Mouse (Mus musculus) left cerebral cortex, adult 9 months (tissue): ENCODE results near the gene Insm2.
"Not testable (repeated sequence)": the region's sequence is repeated elsewhere in the genome, so short reads cannot be mapped to it uniquely, and the experiment has no call there.

Experiments used
- DNase-seq, 2 experiments: peaks; one replicate each; pipeline ENCODE4 v3.0.0; 2022; ENCODE audit warnings: low spot score in 2 of 2

The Insm2 gene

DNA sequence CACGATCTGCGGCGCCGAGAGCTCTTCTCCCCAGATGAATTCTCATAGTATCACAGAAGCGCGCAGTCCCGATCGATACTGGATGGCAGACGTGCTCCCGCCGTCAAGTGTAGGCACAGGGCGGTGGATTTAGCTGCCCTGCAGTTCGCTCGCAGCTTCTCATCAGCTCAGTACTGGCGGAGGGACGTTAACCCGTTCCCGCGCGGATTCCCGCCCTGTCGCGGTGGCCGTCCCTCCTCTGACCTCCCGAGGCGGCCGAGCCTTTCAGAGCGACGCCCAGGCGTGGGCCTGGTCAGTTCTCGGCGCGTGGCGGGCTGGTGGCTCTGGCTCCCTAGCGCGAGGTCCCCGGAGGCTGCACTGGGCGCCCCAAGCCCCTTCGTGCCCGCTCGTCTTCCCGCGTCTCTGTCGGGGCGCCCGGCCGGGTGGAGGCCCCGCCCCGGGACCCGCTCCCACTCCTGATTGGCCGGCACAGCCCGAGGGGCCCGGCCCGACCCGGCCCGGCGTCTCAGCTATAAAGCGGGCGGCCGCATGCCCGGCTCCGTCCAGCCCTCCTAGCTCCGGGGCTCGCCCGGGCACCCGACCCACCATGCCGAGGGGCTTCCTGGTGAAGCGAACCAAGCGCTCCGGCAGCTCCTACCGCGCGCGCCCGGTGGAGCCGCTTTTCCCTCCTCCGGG, at the start of gene Insm2:
Gene Insm2 (plus strand): TSS at position 541 of the 675 bp plus-strand sequence.
- DNase-seq: no peak

DNA sequence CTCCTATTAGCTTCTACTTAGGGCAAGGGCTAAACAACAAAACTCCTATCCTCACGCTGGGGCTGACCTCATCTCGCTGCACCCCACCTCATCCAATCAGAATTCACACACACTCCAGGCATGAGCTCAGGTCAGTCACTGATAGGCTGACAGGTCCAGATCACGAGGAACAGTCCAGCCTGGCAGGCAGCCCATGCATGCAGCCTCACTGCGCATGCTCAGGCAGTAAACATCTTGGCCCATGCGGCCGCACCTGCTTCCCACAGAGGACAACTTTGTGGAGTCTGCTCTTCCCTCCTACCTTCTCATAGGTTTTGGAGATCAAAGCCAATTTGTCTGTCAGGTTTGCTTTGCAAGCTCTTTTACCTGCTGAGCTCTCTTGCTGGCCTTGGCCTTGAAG, 44.3 kb upstream of the Insm2 start:
- not testable (repeated sequence) for DNase-seq

DNA sequence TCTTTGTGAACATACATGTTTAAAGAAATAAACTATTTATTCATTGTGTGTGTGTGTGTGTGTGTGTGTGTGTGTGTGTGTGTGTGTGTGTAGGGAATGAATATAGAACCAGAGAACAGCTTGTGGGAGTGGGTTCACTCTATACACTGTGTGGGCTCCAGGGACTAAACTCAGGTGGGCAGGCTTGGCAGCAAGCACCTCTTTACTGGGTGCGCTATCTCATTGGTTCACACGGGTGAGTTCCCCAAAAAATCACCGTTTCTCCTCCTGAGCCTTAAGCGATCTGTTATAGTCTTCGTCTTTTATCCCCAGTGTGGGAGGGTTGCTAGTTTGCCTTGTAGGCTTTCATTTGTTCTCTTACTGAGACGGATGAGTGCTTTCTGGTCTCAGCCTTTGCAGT, 41.4 kb upstream of the Insm2 start:
- peak in 1 of 2 experiments; percentile 11 for DNase-seq

DNA sequence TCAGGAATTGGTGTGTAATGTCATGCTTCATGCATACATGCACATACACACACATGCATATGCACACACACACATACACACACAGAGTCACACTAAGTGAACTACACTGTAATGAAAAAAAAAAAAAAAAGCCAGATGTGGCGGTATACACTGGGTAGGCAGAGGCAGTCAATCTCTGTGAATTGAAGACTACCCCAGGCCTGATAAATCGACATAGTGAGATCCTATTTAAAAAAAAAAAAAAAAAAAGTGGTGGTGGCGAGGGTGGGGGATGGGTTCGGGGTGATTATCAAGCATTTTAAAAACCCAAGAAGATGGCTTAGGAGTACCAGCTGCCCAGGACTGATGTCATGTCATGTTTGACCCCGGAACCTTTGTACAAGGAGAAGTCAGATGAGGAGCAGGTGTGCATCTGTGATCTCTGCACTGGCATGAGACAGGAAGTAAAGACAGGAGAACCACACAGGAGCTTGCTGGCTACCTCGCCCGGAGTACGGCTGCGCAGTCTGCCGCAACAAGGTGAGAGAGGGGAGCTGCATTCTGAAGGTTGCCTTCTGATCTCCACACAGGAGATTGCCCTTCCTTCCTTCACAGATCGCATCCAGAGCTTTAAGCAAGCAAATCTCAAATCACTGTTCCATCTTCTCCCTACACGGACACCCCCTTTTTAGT, 39.9 kb upstream of the Insm2 start:
- no peak for DNase-seq

DNA sequence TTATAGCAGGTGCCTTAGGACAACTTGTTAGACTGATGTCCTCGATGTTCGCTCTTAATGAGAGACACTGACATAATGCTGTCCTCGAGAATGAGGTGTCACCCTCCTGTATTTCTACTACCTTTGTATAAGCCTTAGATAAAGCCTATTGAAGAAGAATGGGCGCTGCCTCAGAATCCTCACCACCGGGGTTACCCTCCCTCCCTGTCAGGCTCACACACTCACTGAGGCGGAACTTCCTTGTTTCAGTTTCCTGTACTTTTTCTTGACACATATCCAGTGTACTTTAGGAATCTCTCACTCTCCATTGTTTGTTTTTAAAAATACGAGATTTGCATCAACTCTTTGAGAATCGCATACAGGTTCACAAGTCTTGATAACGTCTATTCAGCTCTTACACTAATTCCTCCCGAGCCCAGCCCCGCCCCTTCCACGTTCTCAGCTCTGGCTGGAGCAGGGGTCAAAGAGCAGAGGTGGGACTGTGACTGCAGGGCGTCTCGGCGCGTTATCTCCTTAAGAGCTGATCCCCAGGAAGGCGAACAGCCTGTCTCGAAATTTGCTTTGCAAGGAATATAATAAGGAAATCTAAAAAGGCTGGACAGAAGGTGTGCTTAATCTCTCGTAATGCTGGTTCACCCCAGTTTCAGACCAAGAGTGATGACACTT, 39.1 kb upstream of the Insm2 start:
- DNase-seq: no peak

DNA sequence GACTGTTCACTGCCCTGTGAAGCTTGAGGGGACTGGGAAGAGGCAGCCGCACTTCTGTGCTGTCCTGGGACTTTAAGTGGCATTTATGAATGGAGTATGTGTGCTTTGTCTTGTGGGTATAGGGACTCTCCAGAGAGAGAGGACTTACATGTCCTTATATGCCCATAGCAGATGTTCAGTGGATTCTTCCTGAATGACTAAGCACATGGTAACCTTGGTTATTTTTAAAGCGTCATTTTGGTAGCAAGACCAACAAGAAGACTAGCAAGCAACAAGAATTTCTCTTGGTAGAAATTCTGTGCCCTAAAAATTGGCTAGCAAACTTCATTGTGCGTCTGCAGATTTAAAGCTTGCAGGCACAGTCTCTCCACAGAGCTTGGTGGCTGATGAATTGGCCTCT, 35.5 kb upstream of the Insm2 start:
- no peak for DNase-seq

DNA sequence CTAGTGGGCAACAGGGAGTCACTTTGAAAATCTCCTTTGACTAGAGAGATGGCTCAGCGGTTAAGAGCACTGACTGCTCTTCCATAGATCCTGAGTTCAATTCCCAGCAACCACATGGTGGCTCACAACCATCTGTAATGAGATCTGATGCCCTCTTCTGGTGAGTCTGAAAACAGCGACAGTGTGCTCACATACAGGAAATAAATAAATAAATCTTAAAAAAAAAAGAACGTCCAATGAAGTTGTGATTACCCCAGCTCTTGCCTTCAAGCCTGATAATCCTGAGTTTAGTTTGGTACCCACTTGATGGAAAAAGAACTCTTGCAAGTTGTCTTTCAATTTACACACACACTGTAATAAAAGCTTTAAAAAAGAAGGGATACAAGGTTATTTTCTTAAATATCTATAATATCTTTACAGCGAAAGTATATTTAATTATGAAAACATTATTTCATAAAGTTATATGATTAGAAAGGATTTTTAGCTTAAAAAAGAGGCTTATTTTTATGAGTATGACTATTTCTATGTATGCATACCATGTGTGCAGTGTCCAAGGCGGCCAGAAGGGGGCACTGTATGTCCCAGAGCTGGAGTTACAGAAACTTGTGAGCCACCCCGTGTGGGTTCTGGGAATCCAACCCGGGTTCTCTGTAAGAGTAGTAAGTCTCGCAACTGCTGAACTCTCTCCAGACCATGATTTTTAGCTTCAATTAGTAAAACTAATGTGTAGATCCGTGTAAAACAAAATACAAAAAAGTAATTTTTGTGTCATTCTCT, 34.9 kb upstream of the Insm2 start:
- no peak for DNase-seq

DNA sequence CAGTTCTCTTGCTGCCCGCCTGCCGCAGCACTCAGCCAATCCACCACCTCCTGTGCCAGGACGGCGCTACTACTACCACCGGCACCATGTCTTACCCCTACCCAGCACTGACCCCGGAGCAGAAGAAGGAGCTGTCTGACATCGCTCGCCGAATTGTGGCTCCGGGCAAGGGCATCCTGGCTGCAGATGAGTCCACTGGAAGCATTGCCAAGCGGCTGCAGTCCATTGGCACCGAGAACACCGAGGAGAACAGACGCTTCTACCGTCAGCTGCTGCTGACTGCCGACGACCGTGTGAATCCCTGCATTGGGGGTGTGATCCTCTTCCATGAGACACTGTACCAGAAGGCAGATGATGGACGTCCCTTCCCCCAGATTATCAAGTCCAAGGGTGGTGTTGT, 34.0 kb upstream of the Insm2 start, which contains the start of gene Aldoart2:
Gene Aldoart2 (plus strand): TSS at position 34 of the 400 bp plus-strand sequence.
- no peak for DNase-seq

DNA sequence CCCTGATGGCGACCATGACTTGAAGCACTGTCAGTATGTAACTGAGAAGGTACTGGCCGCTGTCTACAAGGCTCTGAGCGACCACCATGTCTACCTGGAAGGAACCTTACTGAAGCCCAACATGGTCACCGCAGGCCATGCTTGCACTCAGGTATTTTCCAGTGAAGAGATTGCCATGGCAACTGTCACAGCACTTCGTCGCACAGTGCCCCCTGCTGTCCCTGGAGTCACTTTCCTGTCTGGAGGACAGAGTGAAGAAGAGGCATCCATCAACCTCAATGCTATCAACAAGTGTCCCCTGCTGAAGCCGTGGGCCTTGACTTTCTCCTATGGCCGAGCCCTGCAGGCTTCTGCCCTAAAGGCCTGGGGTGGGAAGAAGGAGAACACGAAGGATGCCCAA, 33.4 kb upstream of the Insm2 start:
- no peak for DNase-seq

DNA sequence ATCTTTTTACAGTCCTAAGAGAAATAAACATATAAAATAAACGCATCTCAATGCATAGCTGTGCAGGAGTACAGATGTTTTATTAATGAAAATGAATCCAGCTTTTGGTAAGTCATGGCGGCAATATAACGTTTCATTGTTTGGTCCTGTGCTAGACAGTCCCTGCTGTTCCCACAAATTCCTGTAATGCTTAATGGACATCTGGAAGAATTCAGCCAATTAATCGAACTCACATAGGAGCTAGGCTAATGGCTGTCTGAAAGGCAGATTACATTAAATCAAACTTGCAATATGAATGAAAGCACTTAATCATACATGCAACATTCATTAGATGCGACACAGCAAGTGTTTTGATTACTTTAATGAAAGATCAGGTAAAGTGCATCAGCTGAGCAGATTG, 32.4 kb upstream of the Insm2 start:
- no peak for DNase-seq

DNA sequence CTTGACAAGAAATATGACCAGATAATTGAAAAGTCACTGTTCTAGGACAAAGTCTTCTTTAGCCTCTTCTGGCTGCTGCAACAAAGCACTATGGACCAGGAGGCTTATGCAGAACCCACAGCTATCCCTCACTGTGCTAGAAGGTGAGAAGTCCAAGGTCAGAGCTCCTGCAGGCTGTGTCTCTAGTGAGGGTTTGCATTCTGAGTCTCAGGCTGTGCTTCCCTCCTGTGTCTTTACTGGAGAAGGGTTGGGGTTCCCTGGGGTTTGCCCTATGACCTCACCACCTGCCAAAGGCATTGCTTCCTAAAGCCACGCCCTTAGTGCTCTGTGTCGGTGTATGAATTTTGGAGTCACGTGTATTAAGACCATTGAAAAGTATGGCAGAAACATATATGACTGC, 30.8 kb upstream of the Insm2 start:
- DNase-seq: no peak

DNA sequence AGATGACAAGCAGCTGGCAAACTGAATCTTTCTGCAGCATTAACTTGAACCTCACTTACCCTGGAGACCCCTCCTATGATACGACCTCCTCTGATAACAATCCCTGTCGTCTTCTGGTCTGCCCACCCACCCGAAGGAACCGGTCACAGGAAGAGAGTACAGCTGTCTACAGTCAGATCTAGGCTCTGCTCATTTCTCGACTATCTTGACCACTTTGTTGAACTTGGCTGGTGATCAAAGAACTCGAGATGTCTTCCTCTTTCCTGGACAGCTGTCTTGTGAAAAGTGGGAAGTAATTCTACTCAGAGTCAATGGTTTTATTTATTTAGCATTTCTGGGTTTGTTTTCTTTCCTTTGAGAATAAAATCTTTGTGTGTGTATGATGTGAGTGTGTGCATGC, 29.6 kb upstream of the Insm2 start:
- no peak for DNase-seq

DNA sequence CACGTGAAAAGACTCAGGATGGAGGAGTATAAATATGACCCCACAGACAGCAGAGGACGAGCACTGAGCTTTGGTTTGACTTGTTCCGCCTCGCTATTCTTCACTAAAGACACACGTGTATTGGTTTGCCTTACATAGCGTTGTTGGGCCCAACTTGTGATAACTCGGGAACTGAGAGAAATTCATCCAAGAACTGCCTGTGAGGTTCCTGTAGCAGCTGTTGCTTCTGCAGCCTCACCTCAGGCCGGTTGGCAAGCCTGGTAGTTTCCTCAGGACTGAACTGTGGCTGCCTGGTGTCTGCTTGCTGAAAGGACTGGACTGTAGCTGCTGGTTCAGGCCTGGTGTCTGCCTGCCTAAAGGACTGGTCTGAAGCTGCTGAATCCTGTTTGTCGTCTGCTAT, 28.6 kb upstream of the Insm2 start:
- no peak for DNase-seq

DNA sequence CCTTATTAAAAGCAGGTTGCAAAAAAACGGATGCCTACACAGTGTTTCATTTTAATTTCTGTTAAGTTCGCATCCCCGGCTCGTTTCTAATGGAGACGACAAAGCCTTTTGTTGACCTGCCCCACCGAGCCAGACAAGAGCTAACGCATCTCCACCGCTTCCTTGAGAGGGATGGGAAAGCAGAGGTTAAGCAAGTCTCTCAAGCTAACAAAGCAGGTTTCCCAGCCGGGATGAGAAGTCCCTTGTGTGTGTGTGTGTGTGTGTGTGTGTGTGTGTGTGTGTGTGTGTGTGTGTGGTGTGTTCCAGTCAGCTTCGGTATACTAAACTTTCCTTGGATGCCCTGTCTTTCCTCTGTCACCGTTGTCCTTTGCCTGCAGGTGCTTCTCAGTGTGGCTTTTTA, 28.0 kb upstream of the Insm2 start:
- no peak for DNase-seq

DNA sequence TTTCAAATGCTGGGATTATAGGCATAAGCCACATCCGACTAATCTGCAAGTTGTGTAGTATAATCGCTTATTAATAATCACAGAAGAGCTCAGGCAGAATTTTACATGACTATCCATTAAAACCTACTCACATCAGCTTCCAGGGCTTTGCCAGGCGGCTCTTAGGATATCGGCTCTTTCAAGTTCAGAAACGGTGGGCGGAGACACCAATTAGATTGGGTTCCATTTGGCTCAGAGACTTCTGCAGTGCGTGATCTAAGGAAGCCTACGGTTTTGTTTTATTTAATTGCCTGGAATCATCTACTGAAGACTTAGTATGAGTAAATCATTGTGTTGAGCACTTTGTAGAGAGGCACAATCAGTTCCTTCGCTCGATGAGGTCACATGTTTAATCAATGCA, 27.6 kb upstream of the Insm2 start:
- DNase-seq: no peak

DNA sequence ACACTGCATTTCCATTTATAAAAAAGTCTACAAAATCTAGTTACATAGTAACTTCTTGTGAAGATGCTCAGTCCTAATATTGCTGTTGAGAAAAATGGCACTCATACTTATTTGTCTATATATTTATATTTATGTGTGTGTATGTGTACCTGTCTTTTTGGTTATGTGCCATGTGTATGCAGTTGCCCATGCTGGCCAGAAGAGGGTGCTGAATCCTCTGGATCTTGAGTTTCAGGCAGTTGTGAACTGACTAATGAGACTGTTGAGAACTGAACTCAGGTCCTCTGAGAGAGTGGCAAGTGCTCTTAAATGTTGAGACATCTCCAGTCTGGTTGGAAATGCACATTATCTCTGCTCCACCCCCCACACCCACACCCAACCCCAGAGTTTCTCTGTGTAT, 26.1 kb upstream of the Insm2 start:
- no peak for DNase-seq

DNA sequence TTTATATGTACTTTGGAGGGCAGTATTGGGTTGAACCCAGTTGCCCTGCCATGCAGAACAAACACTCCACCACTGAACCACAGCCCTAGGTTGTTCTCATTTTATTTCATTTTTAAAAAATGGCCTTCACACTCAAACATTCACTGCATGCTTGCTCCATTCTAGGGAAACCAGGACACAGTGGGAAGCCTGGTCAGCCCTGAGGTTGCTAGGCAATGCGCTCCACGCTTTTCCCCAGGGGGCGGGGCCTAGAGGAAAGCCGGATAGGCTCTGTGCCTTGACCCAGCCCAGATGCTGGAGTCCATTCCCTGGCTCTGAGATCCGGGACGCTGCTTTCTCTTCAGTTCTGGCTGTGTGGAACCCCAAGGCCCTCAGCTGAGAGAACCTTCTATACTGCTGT, 25.4 kb upstream of the Insm2 start:
- no peak for DNase-seq

DNA sequence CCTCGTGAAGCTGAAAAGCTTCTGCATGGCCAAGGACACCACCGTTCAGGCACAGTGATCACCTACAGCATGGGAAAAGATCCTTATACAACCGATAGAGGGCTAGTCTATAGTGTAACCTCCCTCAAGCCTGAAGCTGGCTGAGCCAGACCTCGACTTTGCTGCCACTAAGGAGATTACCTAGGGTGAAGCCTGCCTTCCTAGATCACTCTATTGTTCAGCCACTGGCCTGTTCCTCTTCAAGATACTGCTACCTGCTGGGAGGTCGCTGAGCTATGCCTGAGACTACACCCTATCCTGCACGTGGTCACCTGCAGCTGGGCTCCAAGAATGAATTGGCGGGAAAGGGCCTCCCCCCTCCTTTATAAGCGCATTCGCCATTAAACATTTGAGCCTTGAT, 12.3 kb upstream of the Insm2 start:
- DNase-seq: not testable (repeated sequence)

DNA sequence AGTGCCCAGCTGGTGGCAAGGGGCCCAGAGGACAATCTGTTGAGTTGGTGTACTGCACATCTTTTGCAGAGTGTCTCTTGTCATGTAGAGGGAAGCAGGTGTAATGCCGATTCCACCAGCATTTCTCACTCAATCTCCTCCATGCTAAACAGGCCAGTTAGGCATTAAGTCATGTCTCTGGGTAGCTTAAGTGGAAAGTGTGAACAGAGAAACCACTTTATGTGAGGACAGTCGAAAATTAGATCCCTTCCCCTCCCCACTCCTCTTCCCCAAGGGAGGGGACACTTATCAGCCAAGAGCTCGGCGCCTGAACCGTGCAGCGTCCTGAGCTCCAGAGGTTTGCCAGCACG, 715 bp upstream of the Insm2 start:
- no peak for DNase-seq

DNA sequence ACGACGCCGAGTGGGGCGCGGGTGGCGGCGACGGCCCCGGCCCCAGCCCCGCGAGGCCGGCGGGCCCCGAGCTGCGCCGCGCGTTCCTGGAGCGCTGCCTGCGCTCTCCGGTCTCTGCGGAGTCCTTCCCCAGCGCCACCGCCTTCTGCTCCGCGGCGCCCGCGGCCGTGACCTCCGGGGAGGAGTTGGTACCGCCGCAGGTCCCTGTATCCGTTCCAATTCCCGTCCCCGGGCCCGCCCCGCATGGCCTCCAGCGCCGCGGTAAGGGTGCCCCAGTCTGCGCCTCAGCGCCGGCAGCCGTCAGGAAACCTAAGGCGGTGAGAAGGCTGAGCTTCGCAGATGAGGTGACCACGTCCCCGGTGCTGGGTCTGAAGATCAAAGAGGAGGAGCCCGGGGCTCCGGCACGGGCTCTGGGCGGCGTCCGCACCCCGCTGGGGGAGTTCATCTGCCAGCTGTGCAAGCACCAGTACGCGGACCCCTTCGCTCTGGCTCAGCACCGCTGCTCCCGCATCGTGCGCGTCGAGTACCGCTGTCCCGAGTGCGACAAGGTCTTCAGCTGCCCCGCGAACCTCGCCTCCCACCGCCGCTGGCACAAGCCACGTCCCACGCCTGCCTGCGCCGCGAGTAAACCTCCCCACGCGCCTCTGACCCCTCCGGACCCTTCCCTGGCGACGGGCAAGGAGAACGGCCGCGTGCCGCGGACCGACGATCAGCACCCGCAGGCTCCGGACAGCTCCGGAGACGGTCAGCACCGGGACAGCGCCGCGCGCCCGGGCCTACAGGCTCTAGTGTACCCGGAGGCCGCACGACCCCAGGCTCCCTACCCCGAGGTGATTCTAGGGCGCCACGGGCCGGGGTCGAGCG, 644 bp downstream of the Insm2 start:
- DNase-seq: no peak

DNA sequence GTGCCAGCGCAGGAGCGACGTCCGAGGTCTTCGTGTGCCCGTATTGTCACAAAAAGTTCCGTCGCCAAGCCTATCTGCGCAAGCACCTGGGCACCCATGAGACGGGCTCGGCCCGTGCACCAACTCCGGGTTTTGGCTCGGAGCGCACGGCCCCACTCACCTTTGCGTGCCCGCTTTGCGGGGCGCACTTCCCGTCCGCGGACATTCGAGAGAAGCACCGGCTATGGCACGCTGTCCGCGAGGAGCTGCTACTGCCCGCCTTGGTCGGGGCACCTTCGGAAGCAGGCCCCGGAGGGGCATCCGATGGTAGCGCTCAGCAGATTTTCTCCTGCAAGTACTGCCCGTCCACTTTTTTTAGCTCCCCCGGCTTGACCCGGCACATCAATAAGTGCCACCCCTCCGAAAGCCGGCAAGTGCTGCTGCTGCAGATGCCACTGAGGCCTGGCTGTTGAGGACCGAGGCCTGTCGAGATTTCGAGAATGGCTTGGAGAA, 1.3 kb downstream of the Insm2 start:
- DNase-seq: no peak
